Mouse (Mus musculus) brain, embryonic 14.5 days (tissue): ENCODE measurements at regions not wholly inside any gene's neighbourhood (a gene's known extent, or its start where the extent isn't known, plus 50 kb on each side); places are given as distances from the start of the nearest gene placed in this dataset.

Experiments
- CTCF ChIP-seq: fragments of 200-500 bp; IDR thresholded peaks from 2 replicates; pipeline ENCODE4 v1.5.1; 2012; ENCODE audit warnings: inconsistent platforms, mild to moderate bottlenecking, moderate library complexity, borderline replicate concordance; ENCODE audit not compliant: insufficient read depth, insufficient read length; ENCODE audit errors: extremely low read depth
- POLR2A ChIP-seq: fragments of 200-500 bp; IDR thresholded peaks from 2 replicates; pipeline ENCODE4 v1.6.1; 2012; ENCODE audit warnings: mild to moderate bottlenecking, inconsistent platforms, borderline replicate concordance; ENCODE audit not compliant: poor library complexity, insufficient read depth, insufficient read length, severe bottlenecking; ENCODE audit errors: extremely low read depth

DNA sequence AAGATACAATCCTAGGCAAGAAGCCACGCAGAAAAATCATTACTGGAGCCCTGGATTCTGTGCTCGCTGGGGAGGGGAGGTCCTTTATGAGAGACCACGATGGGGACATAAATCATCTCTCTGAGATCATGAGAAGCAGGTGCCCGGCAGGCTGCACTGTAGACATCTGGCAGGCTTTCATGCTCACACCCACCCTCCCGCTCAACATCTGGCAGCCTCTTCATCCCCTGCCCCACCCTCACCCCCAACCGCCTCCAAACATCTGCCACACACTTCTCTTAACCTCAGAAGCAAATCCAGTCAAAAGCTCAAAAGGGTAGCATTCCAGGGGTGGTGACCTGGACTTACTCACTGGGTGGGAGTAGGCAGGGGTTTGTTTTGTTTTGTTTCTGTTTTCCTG lies 279.5 kb upstream of the Atp11b start:
- TF ChIP-seq CTCF (no peak), POLR2A (no peak)
